Mouse (Mus musculus) retina, postnatal 1 day (tissue): ENCODE data around the gene E130114P18Rik.

Experiments used
- DNase-seq: peaks from one replicate; pipeline ENCODE4 v3.0.0-alpha.2; 2012

The E130114P18Rik gene

DNA sequence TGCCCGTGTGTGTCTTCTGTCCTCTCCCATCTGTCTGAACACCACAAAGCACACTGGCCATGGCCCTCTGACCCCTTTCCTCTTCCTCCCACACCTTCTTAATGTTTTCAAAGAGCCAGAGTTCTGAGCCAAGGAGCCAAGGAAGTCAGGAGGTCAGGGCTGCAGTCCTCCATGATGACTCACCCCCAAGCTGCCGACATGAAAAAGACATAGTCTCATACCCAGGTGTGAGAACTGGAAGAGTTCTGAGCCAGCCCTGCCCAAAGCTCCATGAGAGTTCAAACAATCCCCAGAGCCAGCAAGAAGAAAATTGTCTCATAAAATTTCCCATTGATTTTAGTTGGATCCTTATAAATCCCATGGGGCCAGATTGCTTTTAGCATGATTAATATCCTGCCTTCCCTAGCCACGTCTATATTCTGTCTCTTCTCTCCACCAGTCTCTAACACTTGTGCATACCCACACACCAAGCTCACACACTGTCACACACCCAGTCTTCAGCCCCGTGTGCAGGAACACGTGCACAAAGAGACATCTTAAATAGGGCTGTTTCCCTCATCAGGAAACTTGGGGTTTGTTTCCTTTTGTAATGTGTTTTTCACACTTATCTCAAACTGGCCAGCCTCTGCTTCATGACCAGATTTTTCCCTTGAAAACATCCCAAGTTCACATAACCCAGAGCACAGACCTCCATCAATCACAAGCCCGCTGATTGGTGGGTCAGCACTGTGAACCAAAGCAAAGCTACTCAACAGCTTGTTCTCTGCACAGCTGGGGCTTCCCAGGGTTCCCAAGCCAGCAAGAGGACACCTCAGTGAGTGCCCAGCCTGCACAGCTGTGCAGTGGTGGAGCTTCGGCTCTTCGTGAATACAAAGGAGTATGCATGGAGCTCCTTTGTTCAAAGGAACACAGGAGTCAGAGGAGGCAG lies 88.2 kb downstream of the E130114P18Rik start:
- peak; percentile 21 for DNase-seq

DNA sequence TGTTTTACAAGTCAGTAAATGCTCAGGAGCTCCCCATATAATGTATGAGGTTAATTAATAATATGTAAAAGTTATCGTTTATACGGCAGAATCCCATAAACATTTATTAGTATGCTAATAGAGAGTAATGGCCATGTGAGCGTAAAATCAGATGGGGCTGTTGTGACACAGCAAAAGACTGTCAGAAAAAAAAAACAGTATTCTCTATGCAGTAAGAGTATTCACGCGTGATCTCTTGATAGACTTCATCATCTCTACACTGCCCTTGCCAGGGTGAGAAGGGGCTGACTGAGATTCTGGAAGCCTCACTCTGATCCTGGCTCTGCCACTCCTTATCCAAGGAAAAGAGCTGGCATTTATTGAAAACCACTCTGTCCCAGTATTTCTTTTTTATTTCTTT lies 91.9 kb downstream of the E130114P18Rik start:
- DNase-seq: no peak

DNA sequence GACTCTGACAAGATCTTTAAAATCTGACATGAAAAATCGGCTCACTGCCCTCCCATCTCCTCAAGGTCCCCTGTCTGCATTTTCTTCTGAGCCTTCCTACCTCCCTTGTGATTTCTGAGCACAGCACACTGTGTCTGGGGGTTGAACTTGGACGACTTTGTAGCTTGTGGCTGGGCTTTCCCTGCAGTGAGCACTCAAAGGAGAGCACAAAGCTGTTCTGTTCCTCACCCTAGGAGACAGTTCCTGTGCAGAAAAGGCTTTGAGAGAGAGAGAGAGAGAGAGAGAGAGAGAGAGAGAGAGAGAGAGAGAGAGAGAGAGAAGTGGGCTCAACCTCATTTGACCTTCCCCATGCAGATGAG lies 101.3 kb downstream of the E130114P18Rik start:
- DNase-seq: peak; percentile 25

DNA sequence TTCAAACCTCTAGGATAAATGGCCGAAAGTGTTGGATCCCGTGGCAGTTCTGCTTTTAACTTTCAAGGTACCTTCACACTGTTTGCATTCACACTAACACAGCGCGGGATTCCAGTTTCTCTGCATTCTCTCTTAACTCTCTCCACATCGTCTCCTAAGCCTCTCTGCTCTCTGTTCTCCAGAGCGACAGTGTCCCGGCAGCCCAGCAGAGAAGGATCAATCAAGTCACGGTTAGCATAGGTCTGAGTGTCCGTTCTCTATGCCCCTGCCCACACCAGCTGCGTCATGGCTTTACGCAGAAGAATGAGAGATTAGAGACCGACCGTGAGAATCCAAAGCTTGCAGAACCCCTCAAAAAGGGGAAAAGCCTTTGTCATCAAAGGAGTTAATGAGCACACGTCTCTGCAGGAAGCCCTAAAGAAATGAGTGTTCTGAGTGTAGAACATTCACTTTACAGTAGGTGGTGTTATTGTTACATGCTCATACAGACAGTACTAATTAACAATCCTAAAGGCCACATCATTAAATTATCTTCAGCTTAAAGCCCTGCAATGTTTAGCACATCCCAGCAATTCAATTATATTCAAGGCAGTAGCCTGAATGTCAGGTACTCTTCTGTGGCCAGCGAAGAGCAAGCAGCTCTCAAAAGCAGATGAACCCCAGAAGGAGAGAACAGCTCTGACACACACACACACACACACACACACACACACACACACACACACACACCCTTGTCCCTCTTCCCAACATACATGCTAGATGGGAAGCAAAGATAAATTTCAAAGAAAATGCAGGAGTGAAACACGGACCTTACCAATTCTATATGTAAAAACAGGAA lies 101.9 kb downstream of the E130114P18Rik start:
- DNase-seq: peak; percentile 73

DNA sequence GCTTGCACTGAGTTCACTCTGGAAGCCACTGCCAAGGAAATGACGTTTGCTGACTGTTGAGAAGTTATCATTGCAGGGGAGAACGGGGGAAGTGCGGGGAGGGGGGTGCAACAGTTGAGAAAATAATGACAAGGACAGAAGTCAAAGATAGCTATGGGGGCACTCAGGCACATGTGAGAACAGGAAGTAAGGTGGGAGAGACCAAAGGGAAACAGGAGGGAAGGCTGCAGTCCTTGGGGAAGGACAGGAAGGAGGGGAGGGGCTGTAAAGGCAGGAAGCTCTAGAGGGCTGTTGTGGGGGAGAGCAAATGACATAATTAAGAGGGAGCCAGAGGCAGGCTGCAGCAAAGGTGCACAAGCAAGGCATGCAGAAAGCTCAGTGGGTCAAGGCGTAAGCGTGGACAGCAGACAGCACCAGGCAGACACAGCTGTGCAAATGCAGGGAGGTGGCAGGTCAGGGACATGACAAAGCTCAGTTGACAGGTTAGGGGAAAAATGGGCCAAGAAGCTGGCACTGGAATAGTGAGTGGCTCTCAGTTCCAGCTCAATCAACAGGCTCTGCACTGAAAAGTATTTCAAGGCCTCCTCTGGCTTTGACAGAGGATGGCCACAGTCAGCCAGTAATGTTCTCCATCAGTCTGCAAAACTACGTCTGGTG lies 103.9 kb downstream of the E130114P18Rik start:
- DNase-seq: peak; percentile 19

DNA sequence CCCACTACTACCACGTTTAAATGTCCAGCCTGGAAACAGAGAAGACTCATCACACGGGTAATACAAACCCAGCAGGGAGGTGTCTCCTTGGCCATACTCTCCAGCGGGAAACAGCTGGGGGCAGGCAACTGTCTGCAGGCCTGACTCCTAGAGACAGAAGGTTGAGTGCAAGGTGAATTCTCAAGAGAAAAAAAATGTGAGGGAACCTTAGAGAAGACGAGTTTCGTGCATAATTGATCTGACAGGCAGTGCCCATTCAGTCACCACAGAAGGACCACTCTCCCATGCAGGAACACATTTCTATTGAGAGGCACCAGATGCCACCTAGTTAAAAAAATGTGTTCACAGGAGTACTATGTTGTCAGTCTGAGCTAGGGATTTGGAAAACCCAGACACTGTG lies 105.4 kb downstream of the E130114P18Rik start:
- peak; percentile 64 for DNase-seq

DNA sequence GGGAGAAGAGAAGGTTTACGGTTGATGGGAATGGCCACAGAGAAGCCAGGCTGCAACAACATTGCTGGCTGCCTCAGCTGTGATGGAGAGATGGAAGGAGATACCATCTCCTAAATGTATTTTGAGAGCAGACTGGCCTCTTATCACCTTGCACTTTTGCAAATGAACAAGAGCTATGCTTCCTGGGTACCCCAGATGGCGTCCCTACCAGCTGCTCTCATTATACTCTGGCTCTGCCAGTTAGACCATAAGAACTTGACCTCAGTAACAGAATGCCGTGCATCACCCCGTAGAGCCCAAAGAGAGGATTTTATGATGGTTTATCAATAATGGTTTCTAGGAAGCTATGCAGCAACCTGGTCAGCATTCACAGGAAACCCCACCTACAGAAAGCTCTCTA lies 106.0 kb downstream of the E130114P18Rik start:
- no peak for DNase-seq

DNA sequence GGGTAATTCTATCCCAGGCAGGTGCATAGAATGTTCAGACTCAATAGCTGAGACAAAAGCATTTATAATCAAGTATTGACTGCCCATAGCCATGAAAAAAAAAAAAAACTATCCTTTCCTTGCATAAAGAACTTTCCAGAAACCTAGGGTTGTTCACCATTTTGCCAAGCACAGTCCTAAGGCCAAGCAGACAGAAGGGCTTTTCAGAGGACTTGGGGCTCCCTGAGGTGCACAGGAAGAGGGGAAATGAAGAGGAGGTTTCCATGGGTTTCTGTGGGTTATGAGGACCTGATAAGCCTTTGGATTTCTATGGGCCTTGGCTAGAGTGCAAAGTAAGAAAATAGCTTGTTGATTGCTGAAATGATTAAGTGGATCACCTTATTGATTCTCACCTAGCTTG lies 107.5 kb downstream of the E130114P18Rik start:
- no peak for DNase-seq

DNA sequence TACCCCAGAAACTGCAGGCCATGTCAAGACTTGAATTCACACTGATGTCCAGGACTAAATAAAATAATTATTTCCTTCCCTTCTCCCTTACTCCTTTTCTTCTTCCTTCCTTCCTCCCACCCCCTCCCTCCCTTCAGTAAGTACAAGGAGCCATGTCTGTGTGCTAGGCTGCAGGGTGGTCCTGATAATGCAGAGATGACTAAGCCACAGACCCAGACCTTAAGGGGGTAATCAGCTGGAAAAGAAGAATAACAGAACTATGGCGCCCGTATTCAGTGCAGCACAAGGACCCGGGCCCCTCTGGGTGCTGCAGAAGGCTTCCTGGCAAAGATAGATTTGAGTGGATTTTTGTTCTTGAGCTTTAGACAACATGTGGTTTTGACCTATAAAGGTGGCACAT lies 108.1 kb downstream of the E130114P18Rik start:
- DNase-seq: peak; percentile 41

DNA sequence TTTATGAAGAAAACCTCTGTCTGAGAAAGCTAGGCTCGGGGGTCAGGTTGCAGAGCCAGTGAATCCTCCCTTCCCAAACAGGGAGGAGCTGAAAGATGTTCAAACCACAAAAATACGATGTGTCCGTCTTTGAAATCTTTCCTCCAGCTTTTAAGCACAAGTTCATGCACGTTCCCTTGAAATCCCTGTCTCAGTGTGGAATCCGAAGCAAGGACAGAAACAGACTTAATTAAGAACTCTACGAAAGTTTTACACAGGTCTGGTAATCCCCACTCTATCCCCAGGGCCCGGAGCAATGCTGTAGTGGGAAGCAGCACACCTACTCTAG lies 112.5 kb downstream of the E130114P18Rik start:
- no peak for DNase-seq

DNA sequence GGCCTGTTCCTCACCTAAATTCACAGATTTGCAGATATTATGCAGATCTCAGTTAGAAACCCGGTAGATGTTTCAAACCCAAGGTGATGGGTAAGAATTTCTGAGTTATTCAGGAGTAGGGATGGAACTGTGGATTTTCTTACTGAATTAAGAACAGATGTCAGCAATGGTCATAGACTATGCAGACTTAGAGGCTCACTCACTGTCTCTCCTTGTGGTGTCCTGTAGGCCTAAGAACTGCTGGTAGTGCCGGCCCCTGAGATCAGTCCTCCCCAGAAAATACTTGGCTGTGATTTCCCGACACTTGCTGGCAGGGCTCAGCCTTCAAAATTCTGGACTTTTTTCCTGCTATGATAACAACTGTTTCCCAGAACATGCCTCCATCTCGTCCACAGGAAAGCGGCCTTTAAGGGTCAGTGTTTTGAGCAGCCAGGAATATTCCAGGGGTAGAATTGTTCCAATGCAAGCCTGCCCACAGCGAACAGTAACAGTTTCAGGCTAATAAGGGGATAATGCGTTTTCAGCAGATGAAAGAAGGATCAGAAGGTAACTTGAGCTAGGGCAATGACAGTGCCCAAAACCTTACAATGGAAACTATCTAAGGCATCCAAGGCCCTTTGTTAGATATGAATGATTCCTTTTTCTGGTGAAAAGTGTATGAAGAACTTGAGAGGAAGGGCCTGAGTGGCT lies 113.0 kb downstream of the E130114P18Rik start:
- DNase-seq: no peak

DNA sequence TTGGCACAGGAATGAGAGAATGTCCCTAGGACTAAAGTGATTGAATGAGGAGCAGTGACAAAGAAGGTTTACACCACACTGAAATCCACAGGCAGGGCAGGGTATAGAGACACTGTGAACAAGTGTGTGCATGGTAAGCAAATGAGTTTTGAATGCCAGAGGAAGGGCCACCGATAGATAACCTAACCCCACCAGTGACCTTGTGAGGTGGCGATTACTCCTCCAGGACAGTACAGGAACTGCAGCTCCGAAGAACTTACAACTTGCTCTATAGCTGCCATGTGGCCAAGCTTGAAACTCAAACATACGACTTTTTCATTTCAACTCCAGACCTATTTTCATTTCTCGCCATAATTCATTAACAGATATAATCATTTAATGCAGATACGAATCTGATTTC lies 114.0 kb downstream of the E130114P18Rik start:
- no peak for DNase-seq

DNA sequence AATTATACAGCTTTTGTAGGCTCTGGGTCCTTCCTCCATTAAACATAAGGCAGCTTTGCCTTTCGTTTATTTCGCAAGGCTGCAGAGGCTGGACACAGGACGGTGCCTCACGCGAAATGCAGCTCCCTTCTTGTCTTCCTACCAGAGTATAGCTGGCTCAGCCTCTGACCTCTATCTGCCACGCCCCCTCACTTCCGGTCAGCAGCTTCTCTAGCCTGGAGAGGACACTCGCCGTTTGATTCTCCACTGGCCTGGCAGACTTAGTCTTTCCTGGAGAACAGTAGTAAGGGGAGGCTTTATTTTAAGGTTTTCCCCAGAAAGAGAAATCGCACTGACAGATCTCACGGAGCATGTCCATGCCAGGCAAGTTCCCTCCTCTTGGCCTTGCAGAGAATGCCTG lies 115.0 kb downstream of the E130114P18Rik start:
- DNase-seq: no peak

DNA sequence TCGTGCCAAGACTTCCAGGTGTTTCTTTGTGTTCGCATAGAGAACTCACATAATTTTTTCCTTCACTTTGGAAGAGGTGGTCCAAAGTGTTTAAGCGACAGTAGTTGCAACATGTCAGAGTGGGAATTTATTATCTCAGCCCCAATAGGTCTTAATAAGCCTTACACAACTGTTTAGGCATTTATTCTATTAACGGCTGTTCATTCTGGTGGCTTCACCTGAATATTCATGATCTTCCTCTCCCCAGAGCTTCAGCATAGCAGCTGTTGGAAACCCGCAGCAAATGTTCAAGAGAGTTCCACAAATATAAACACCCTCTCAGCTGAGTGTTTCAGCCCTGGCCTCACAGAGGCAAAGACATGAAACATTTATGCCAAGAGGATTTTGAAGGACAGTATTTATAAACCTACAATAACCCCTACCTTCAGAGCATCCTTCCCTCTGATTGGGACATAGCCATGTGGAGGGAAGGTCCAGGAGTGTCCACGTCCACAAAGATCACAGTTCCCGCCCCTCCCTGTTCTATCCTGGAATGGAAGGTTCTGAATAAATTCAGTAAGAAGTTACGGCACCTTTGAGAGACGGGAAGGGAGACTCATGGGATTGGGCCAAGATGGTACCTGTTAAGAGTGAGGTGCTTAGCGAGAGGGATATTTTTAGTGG lies 116.1 kb downstream of the E130114P18Rik start:
- no peak for DNase-seq

DNA sequence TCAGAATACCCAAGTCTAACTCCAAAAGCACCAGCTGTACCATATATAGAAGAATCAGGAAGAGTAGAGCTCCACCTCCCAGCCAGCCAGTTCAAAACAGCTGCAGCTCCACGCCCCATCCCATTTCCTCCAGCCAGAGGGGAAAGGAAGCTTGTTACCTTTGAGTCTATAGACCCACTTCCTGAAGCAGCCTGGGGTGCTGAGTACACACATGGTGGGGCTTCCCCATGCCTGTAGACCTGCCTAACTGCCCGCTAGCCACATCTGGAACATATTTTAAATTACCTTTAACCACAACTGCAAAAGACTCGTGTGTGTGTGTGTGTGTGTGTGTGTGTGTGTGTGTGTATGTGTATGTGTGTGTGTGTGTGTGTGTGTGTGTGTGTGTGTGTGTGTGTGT lies 120.3 kb downstream of the E130114P18Rik start:
- DNase-seq: no peak

DNA sequence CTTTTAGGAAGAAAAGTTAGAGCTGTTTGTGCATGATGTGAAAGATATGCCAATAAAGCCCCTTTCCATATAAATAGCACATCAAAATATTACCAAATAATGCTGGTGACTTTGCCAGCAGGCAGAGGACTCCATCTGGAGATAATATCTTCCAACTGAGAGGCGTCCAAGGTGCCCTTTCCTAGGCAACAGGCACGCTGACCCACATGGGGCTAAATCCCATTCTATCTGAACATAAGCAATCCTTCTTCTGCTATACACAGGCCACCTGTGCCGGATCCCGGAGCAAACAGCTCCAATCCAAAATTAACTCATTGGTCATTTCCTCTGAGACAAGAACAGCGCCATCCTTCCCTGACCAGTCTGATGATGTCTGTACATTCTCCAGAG lies 128.3 kb downstream of the E130114P18Rik start:
- no peak for DNase-seq

DNA sequence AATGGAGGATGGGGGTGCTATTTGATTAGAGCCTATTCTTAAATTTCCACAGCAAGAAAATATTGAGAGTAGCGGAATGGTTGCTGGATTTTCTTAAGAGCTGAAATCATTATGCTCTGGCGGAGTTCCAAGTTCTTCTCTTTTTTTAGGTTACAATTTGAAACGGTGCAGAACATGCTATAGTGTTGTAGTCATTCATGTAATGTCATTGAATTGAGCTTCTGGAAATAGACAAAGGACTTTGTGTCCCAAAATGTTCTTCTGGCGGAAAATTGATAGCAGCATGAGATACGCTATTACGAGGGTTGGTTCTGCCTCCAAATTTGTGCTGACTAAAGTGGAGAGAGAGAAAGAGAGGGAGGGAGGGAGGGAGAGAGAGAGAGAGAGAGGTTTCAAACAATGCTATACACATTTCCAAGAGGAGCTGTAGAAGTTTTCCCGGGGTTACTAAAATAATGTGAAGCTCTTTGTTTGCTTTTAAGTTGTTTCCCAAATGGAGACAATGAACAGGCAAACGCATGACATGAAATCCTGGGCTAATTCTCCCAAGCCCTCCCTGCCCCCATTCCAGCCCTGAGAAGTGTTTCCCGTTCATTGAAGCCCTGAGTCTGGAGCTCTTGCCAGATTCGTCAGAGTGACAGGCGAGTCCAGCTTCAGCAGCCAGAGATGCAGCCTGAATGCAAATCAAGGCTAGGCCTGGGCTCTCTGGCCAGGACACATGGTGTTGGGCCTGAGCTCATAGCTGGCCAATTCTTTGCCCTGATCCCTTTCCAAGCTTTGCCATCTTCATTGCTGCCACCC lies 128.9 kb downstream of the E130114P18Rik start:
- peak; percentile 91 for DNase-seq

DNA sequence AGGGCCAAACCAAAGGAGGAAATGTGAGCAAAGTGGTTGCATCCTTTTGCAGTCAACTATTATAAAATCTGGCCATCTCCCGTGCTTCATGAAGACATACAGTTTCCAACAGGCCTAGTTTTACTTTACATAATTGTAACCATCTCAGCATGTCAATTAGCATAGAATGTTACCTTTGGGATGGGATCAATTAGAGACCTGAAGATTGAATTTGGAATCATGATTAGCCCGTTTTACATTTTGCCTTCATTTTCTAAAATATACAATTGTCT lies 129.5 kb downstream of the E130114P18Rik start:
- no peak for DNase-seq

DNA sequence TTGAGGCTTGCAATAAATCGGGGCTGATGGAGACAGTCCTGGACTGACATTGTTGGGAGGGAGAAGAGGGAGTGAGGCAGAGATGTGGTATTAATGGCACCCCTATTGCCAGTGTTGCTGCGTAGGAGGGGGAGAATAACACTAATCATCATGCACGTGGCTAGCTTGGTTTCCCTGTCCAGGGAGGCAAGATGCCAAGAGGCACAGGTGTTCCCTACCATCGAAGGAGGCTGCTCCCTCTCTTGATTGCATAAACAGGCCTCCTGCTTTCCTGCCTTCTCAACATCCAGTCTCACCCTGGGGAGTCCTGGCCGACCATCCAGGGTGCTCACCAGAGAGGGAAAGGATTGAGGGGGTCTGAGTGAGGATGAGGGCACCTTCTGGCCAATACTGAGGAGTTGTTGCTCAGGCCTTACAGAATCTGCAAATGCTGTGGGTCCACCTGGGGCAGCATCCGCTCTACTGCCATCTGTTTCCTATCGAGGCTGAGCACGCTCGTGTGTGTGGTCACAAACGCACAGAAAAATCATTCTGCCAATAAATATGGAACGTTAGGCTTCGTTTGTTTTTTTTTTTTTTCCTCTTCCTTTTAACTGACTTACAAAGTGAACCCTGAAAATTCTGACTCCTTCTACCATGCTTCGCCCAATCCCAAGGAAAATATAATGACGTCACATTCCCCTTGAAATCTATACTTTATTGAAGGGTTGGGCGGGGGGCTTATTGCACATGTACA lies 130.0 kb downstream of the E130114P18Rik start:
- DNase-seq: peak; percentile 32

DNA sequence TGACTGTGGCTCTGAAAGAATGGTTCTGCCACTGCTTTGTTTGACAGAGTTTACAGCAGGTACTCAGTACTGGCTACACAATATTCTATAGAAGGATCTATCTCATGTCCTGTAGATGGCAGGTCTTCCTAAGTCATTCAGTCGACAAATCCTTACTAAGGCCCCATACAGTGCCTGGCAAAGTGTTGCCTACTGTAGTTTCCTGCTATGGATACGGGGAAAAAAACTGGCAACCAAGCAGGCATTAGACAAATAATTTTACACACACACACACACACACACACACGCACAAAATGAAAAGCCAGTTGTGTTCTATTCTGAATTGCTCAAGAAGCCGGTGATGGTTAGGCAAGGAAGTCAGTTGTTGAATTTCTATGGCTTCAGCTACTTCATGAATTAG lies 130.6 kb downstream of the E130114P18Rik start:
- no peak for DNase-seq

DNA sequence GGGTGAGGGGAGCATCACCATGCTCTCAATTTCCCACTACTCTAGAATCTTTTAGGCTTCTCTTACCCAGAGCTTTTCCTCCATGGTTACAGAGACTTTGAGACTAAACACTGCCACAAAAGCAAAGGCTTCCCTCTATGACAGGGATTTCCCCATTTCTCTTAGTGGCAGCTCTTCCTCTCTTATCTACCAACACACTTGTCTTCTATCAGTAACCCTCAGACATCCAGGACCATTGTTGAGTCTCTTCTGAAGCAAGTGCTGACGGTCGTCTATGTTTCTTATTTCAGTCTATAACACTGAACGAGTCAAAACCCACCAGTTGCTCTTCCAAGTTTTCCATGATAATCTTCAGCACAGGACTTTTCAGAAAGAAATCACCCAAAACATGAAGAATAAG lies 137.5 kb downstream of the E130114P18Rik start:
- DNase-seq: no peak
